Mouse (Mus musculus) hindbrain, embryonic 13.5 days (tissue): ENCODE measurements around the gene Pygo1. TPM values are rescaled to one million over a fixed set of nuclear protein-coding genes. Genes with fewer than 3 reads are reported as not detected.

Experiments
- ATAC-seq: fragments of 200-750 bp; cut with Nextera tagmentation; 2 replicates; pipeline ENCODE4 v1.8.0; 2017; ENCODE audit warnings: moderate TSS enrichment; ENCODE audit not compliant: low FRiP score
- H3K27ac ChIP-seq: fragments of 300-500 bp; sonication (generic); 2 replicates; pipeline ENCODE4 v1.5.1; 2015; ENCODE audit warnings: inconsistent platforms, mild to moderate bottlenecking, moderate library complexity
- H3K27me3 ChIP-seq: fragments of 300-500 bp; sonication (generic); 2 replicates; pipeline ENCODE4 v1.6.1; 2015; ENCODE audit warnings: mild to moderate bottlenecking, inconsistent platforms
- H3K36me3 ChIP-seq: fragments of 300-500 bp; sonication (generic); 2 replicates; pipeline ENCODE4 v1.6.1; 2015; ENCODE audit warnings: mild to moderate bottlenecking, inconsistent platforms
- H3K4me1 ChIP-seq: fragments of 300-500 bp; sonication (generic); replicated peaks from 2 replicates; pipeline ENCODE4 v1.6.1; 2015; ENCODE audit warnings: inconsistent platforms
- H3K4me2 ChIP-seq: fragments of 300-500 bp; sonication (generic); 2 replicates; pipeline ENCODE4 v1.6.1; 2015; ENCODE audit warnings: inconsistent platforms, mild to moderate bottlenecking, moderate library complexity
- H3K4me3 ChIP-seq: fragments of 300-500 bp; sonication (generic); 2 replicates; pipeline ENCODE4 v1.5.1; 2015; ENCODE audit warnings: mild to moderate bottlenecking, inconsistent platforms
- H3K9ac ChIP-seq: fragments of 300-500 bp; sonication (generic); 2 replicates; pipeline ENCODE4 v1.6.1; 2015; ENCODE audit warnings: mild to moderate bottlenecking, inconsistent platforms
- H3K9me3 ChIP-seq: fragments of 300-500 bp; sonication (generic); 2 replicates; pipeline ENCODE4 v1.6.1; 2016; ENCODE audit warnings: inconsistent platforms
- WGBS: fragments of 180-500 bp; shearing (Covaris S2); methylation state at CpG from one replicate; pipeline ENCODE4 v1.1.7; 2015; 5-methylcytosine and 5-hydroxymethylcytosine counted together
- polyA plus RNA-seq: library from polyadenylated mRNA; unstranded; fragments of >200 nt; fragmentation: Nextera tagmentation; extraction: Ambion mirVana; gene quantifications from 2 replicates; pipeline ENCODE4 v1.2.1, GENCODE M21; 2015

Gene Pygo1
- polyA plus RNA-seq = 13.3 and 13.6 TPM in 2 replicates

DNA sequence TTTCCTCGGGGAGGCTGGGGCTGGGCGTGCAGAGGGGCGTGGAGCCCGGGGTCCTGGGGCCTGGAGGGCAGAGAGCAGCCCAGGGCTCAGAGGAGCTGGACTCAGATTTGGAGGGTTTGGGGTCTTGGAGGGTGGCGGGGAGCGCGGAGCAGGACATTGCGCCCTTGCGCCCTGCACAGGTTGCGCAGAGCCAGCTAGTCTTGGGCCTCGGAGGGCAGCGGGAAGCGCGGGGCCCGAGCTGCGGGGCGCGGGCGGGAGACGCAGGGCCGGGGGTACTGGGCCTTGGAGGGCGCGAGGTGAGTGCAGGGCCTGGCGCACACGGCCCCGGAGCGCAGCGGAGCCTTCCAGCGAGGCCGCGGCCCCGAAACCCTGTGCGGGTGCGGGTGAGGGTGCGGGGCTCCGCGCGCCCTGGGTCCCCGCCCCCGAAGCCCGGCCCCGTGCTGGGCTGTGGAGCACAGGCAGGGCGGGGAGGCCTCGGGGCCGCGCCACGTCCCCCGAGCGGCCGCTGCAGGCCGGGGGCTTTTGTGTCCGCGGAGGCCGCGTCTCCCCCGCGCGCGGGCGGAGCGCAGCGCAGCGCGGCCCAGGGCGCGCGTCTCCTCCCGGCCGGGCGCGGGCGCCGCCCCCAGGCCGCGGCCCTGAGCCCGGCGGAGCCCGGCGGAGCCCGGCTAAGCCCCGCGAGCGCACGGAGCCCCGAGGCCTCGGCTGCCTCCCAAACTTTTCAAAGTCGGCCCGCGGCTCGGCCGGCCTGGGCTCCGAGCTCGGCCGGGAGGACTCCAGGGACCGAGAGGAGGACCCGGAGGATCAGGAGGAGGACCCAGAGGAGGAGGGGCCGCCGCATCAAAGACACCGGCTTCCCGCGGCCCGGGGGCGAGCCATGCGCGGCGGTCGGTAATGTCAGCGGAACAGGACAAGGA is at the start of gene Pygo1:
Gene Pygo1 (plus strand): TSS at position 625 of the 914 bp plus-strand sequence.
- H3K9ac ChIP-seq = peak within 1 kb of the TSS; percentile 94
- no peaks in the 10 kb centered on the region for H3K9me3 ChIP-seq
- H3K4me3 ChIP-seq = peak within 1 kb of the TSS; percentile 83
- under 1% methylated on average over 68 of the region's 108 CpGs for WGBS
- ATAC-seq = peak; percentile 87
- H3K4me1 ChIP-seq = peaks cover 29% of the 10 kb centered on the region
- H3K36me3 ChIP-seq = no peaks in the 10 kb centered on the region
- peak within 1 kb of the TSS; percentile 95 for H3K4me2 ChIP-seq
- peak within 1 kb of the TSS; percentile 88 for H3K27ac ChIP-seq
- no peaks in the 10 kb centered on the region for H3K27me3 ChIP-seq

DNA sequence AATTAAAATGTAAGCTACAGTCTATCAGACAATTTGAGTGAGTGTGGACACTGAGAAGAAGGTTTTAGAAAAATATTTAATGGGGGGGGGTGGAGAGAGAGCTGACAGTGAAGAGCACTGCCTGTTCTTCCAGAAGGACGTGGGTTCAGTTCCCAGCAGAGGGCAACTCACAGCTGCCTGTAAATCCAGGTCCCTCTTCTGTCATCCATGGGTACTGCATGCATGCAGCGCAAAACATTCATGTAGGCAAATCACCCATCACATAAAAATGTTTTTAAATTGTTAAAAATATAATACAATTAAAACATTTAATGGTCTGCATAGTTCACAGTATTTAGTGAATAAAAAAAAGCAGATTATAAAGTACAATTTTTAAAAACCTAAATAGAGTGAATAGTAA is 49.6 kb upstream of the Pygo1 start:
- 85% methylated on average over 2 of the region's 2 CpGs for WGBS
- H3K27ac ChIP-seq = no peak overlapping the region

DNA sequence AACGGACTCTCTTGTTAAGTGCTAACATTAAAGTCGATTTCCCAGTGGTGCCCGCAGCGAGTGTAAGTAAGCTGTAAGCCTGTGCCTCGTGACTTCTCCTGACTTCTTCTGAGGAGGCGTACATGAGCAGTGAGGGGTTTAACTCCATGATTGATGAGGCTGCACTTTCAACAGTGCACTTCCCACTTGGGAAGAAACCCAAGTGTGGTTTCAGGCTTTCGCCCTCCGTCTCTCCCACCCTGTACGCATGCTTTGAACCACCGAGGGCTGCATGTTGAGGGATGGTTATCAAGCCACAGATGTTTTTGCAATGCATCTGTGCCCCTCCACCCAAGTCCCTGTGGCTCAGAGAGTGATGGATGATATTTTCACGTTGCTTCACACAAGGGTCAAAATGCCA is 47.5 kb upstream of the Pygo1 start:
- no peak overlapping the region for H3K27ac ChIP-seq
- ATAC-seq = no peak
- H3K4me1 ChIP-seq = peaks cover 43% of the 10 kb centered on the region
- no peaks in the 10 kb centered on the region for H3K27me3 ChIP-seq
- H3K4me3 ChIP-seq = no peak overlapping the region
- H3K4me2 ChIP-seq = peak overlapping the region; percentile 25; the same call in 1 of the 2 replicates
- no peaks in the 10 kb centered on the region for H3K36me3 ChIP-seq
- H3K9ac ChIP-seq = no peak overlapping the region
- WGBS = 13% methylated on average over 11 of the region's 11 CpGs
- no peaks in the 10 kb centered on the region for H3K9me3 ChIP-seq

More for the DNA sequence above, 49.6 kb upstream of the Pygo1 start:
- Histone ChIP-seq H3K4me3 (no peak overlapping the region), H3K4me2 (no peak overlapping the region), H3K9ac (no peak overlapping the region), H3K4me1 (peaks cover 48% of the 10 kb centered on the region), H3K36me3 (no peaks in the 10 kb centered on the region), H3K9me3 (no peaks in the 10 kb centered on the region), H3K27me3 (no peaks in the 10 kb centered on the region)
- no peak for ATAC-seq

DNA sequence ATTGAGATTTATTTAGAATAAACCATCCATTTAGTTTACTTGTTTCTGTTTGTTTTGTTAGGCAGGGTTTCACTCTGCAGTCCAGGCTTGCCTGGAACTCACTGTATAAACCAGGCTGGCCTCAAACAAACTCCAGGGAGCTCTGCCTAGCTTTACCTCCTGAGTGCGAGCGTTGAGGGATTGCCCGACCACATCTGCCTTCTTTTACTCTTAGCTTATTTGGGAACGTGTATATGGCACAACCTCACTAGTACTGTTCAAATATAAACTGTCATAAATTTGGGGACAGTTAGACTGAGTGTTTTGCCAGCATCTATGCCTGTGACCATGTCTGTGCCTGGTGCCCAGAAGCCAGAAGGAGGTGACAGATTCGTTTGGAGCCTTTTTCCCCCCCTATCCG is 46.8 kb upstream of the Pygo1 start:
- no peak overlapping the region for H3K27ac ChIP-seq
- no peak overlapping the region for H3K9ac ChIP-seq
- no peak for ATAC-seq
- H3K4me2 ChIP-seq = no peak overlapping the region
- no peaks in the 10 kb centered on the region for H3K27me3 ChIP-seq
- no peaks in the 10 kb centered on the region for H3K9me3 ChIP-seq
- no peaks in the 10 kb centered on the region for H3K36me3 ChIP-seq
- WGBS = 37% methylated on average over 6 of the region's 6 CpGs
- peaks cover 43% of the 10 kb centered on the region for H3K4me1 ChIP-seq
- H3K4me3 ChIP-seq = no peak overlapping the region

DNA sequence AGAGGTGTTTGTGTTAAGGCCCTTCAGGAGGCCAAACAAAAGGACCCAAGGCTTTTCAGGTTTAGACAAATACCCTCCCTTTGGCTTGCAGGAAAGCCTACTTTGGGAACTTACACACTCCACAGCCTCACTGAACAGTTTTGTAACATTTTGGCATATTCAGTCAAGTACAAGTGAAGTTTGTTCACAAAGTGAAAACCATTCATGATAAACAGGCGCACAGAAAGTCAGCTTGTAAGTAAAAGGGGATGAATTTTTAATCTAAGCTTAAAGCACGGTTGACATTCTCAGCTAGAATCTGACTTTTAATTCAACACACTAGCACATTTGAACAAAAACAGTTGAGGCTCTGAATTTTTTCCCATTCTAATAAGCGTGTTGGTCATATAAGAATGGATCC is 45.8 kb upstream of the Pygo1 start:
- Histone ChIP-seq H3K36me3 (no peaks in the 10 kb centered on the region), H3K4me3 (no peak overlapping the region), H3K4me1 (peaks cover 43% of the 10 kb centered on the region), H3K9ac (no peak overlapping the region), H3K27ac (no peak overlapping the region), H3K9me3 (no peaks in the 10 kb centered on the region), H3K4me2 (no peak overlapping the region), H3K27me3 (no peaks in the 10 kb centered on the region)
- ATAC-seq = no peak
- WGBS = 41% methylated on average over 3 of the region's 3 CpGs

DNA sequence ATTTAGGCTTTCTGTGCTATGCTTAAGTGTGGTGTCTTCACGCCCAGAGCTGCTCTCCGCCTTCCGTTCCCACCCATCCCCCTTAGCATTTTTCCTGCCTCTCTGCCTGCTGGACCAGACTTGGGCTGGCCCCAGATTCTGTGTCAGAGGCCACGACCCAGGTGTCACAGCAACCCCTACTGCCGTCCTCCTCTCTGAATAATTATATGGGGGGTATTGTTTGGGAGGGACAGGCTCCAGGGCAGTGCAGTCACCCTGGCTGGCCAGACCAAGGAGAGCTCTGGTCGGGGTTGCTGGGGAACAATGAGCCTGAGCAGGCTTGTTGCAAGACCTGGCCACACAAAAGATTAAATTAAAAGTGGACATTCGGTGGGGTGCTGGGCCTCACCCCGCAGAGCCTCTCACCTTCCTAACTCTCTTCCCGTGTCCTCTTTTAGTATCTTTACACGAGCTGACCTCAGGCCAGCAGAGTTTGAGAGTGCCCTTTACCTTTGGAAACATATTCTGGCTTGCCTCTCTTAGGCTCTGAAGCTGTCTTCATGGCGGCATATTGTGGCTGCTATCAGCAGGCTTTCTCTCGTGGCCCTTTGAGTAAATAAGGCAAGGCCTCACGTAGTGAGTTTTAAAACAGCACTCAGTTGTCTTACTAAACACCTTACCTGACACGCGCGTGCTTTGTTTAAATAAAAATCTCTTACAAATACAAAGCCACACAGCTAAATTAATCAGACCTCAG is 45.1 kb upstream of the Pygo1 start:
- H3K36me3 ChIP-seq = no peaks in the 10 kb centered on the region
- H3K4me2 ChIP-seq = no peak overlapping the region
- no peaks in the 10 kb centered on the region for H3K27me3 ChIP-seq
- H3K4me1 ChIP-seq = peaks cover 43% of the 10 kb centered on the region
- H3K4me3 ChIP-seq = no peak overlapping the region
- H3K9ac ChIP-seq = no peak overlapping the region
- no peaks in the 10 kb centered on the region for H3K9me3 ChIP-seq
- no peak for ATAC-seq
- WGBS = 16% methylated on average over 16 of the region's 16 CpGs
- peak overlapping the region; percentile 36; the same call in 1 of the 2 replicates for H3K27ac ChIP-seq

DNA sequence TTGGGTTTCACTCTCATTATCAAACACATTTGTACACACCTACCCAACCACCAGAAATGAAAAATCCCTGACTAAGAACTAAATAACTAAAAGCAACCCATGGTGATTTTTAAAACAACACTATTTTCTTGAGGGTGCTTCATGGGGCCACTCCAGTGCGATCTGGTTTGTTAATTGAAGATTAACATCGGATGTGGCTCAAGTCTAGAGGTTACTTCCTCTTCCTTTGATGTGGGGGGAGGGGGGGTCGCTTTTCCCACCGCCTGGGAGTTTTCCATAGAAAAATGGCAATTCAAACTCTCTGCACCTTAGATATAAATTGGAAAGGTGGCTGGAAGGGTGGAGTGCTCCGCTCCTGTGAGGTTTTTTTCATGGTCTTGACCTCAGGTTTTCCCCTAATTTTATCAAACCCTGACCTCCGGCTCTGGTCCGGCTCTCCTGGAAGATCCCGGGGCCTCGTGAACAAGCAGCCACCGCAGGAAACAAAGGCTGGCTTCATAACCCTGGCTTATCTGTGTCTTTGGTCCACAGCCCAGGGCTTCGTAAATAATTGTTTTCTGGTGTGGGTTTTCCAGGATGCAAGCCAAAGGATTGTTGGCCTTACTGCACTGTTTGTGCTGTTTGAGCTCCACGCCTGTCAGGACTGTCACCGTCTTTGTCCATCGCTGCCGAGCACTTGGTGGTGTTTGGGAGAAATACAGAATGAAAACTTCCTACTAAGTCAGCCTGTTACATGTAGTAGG is 44.2 kb upstream of the Pygo1 start:
- 0 out of 2 replicates have a peak overlapping the region, but pooled peaks have one; percentile 26 for H3K9ac ChIP-seq
- H3K4me3 ChIP-seq = no peak overlapping the region
- H3K27me3 ChIP-seq = no peaks in the 10 kb centered on the region
- H3K27ac ChIP-seq = 0 out of 2 replicates have a peak overlapping the region, but pooled peaks have one; percentile 36
- H3K9me3 ChIP-seq = no peaks in the 10 kb centered on the region
- no peaks in the 10 kb centered on the region for H3K36me3 ChIP-seq
- no peak for ATAC-seq
- WGBS = 16% methylated on average over 15 of the region's 15 CpGs
- H3K4me1 ChIP-seq = peaks cover 43% of the 10 kb centered on the region
- no peak overlapping the region for H3K4me2 ChIP-seq

DNA sequence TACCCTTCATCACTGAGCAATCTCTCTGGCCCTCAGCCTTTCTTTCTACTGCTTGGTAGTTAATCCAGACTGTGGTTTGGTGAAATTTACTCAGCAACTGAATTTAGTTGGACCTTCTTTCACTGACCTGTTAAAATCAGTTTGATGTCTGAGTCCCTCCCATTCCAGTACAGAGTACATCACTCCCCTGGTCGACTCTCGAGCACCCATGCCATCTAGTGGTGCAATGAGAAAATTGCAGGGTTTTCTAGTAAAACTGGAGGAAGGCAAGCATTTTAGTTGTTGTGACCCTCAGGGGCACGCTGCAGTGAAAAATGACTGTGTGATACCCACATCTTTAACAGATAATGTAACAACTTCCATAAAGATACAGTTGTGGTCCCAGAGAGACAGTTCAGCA is 41.5 kb upstream of the Pygo1 start:
- Histone ChIP-seq H3K27me3 (no peaks in the 10 kb centered on the region), H3K36me3 (no peaks in the 10 kb centered on the region), H3K4me2 (no peak overlapping the region), H3K9ac (no peak overlapping the region), H3K9me3 (no peaks in the 10 kb centered on the region), H3K4me1 (peaks cover 27% of the 10 kb centered on the region), H3K27ac (no peak overlapping the region), H3K4me3 (no peak overlapping the region)
- peak; percentile 64; the same call in 1 of the 2 replicates for ATAC-seq
- 16% methylated on average over 3 of the region's 3 CpGs for WGBS

DNA sequence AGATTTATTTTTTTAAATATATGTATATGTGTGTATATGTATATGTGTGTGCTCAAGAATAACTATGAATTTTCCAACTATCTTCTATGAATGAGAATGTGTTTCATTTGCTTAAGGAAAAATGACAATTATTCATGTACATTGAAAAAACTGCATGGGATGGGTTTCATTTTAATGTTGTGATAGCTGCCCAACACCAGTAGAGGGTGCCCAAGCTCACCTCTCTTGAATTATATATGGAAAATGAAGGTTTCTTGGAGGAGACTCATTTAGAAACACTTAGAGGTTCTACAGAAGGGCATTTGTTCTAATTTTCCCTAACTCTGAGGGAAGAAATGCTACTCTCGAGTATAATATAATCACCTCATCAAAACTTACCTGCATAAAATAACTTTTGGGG is 35.7 kb upstream of the Pygo1 start:
- 83% methylated on average over 1 of the region's 1 CpGs for WGBS
- Histone ChIP-seq H3K9me3 (no peaks in the 10 kb centered on the region), H3K36me3 (0 out of 2 replicates have a peak, but pooled peaks cover 3% of the 10 kb centered on the region), H3K4me3 (no peak overlapping the region), H3K27ac (no peak overlapping the region), H3K27me3 (no peaks in the 10 kb centered on the region), H3K9ac (no peak overlapping the region), H3K4me1 (no peaks in the 10 kb centered on the region), H3K4me2 (no peak overlapping the region)
- no peak for ATAC-seq

DNA sequence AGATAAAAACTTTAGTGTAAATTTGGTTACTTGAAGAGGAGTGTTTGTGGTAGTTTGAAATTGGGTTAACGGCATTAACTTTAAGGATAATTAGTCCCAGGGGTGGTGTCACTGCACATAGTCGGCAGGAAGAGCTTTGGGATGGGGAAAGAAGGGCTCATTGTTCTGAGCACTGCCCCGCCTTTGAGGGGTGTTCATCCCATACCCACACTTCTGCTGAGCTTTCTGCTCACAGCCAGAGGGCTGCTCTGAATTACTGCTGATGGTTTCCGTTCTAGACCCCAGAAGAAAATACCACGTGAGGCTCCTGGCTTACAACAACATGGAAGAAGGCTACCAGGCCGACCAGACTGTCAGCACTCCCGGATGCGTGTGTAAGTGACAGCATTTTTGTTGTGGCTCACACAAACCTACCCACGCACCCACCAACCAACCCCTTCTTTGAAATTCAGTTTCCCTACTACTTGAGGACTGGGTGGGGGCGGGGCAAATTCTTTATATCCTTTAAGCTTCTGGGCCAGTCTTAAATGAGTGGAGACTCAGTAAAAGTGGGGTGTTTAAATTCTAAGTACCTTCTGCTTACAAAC is 34.9 kb upstream of the Pygo1 start:
- Histone ChIP-seq H3K4me3 (no peak overlapping the region), H3K27me3 (no peaks in the 10 kb centered on the region), H3K4me2 (no peak overlapping the region), H3K9me3 (no peaks in the 10 kb centered on the region), H3K27ac (no peak overlapping the region), H3K4me1 (no peaks in the 10 kb centered on the region), H3K36me3 (0 out of 2 replicates have a peak, but pooled peaks cover 3% of the 10 kb centered on the region), H3K9ac (no peak overlapping the region)
- no peak for ATAC-seq
- 76% methylated on average over 10 of the region's 10 CpGs for WGBS

DNA sequence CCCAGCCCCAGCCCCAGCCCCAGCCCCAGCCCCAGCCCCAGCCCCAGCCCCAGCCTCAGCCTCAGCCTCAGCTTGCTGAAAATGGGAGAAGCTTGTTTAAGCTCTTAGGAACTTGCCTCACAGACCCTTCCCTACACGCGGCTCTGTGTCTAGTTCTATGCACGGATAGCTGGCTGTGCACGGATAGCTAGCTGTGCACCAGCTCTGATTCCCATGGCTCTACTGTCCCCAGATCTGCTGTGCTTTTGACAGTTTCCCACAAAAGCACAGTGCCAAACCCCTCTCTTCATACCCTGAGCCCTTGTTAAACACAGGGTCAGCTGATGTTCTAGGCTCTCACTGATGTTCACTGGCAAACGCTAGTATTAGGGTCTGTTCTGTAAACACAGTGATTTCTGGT is 32.7 kb upstream of the Pygo1 start:
- 92% methylated on average over 5 of the region's 5 CpGs for WGBS
- H3K36me3 ChIP-seq = 0 out of 2 replicates have a peak, but pooled peaks cover 3% of the 10 kb centered on the region
- no peak overlapping the region for H3K4me2 ChIP-seq
- H3K9ac ChIP-seq = no peak overlapping the region
- H3K9me3 ChIP-seq = no peaks in the 10 kb centered on the region
- no peaks in the 10 kb centered on the region for H3K27me3 ChIP-seq
- H3K27ac ChIP-seq = no peak overlapping the region
- no peak overlapping the region for H3K4me3 ChIP-seq
- no peaks in the 10 kb centered on the region for H3K4me1 ChIP-seq
- no peak for ATAC-seq
